28 mouse cellular contexts compared by ENCODE assay signal in the genomic region with DNA sequence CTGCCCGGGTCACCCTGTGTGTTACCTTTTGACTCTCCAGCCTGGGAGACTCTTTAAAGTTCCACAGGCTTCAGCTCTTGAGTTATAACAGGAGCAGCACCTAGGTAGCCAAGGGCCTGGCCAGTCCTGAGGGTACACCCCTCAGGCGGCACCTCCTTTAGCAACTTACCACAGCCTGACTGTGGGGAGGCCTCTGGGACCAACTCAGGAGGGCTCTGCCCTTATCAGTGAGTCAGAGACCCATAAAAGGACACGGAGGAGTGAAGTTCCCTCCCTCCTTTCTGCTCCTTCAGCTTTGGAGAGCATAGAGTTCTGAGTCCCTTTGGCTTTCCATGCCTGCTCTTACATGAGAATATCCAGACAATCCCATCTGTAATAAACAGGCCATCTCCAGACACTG.
DNase-seq lines count a peak whose midpoint lies in the region; ATAC-seq and TF ChIP-seq lines count a peak whose summit lies in the region.
"Had no signal": no experiment of that assay in that cellular context is flagged by ENCODE, and none has a peak within 500 bp of the region (broad histone marks: within the 10 kb centered on the region; RNA-seq: fewer than 3 reads in every experiment).

No protein-coding gene starts in this region.

- H3K27ac ChIP-seq in heart, embryonic 12.5 days (ENCODE audit: poor library complexity, severe bottlenecking) = peak overlapping the region; percentile 46
- H3K27ac ChIP-seq in intestine, embryonic 14.5 days (ENCODE audit: low read depth) = no peak overlapping the region
- no peak overlapping the region for H3K27ac ChIP-seq in intestine, postnatal 0 days (ENCODE audit: low read depth, low read length)
- H3K27ac ChIP-seq: embryonic facial prominence, embryonic 12.5 days; hindbrain, embryonic 14.5 days; layer of hippocampus, adult 2 months; liver, embryonic 14.5 days; midbrain, embryonic 10.5 days; midbrain, embryonic 15.5 days; neural tube, embryonic 15.5 days had no signal

- H3K4me2 ChIP-seq in heart, embryonic 12.5 days = no peak overlapping the region
- H3K4me2 ChIP-seq in intestine, embryonic 14.5 days (ENCODE audit: low read length) = no peak overlapping the region
- no peak overlapping the region for H3K4me2 ChIP-seq in intestine, postnatal 0 days (replicated peaks; ENCODE audit: low read depth)
- H3K4me2 ChIP-seq: embryonic facial prominence, embryonic 12.5 days; hindbrain, embryonic 14.5 days; midbrain, embryonic 15.5 days; neural tube, embryonic 15.5 days had no signal

- H3K4me3 ChIP-seq in heart, embryonic 12.5 days = no peak overlapping the region
- H3K4me3 ChIP-seq in intestine, embryonic 14.5 days (ENCODE audit: low read depth, low read length) = no peak overlapping the region
- no peak overlapping the region for H3K4me3 ChIP-seq in intestine, postnatal 0 days (ENCODE audit: low read depth, low read length)
- H3K4me3 ChIP-seq: embryonic facial prominence, embryonic 12.5 days; layer of hippocampus, adult 2 months; midbrain, embryonic 10.5 days; midbrain, embryonic 15.5 days; neural tube, embryonic 15.5 days had no signal

- peak; percentile 69; the same call in 1 of the 2 replicates for ATAC-seq in heart, embryonic 12.5 days (ENCODE audit: insufficient number of reproducible peaks, low FRiP score)
- peak; percentile 76 for ATAC-seq in intestine, embryonic 14.5 days (replicated peaks; ENCODE audit: low FRiP score, low TSS enrichment, low read depth)
- ATAC-seq in intestine, postnatal 0 days = no peak
- ATAC-seq: forebrain, embryonic 14.5 days; midbrain, embryonic 15.5 days; Patski had no signal

- TF ChIP-seq CTCF in intestine, postnatal 0 days (IDR thresholded peaks at IDR 0.05; ENCODE audit: low read depth) = no peak

- no peak for DNase-seq in heart, adult 8-10 months (ENCODE audit: low spot score)
- no peak for DNase-seq in intestine, embryonic 14.5 days (ENCODE audit: low spot score)
- DNase-seq in urinary bladder, postnatal 14 days (ENCODE audit: low spot score) = peak; percentile 16
- no peak for DNase-seq in urinary bladder, postnatal 4 days (ENCODE audit: low spot score in 2 of 2)
- DNase-seq in thymus, postnatal 36 days = no peak
- DNase-seq: cerebellum, adult 8-10 months; cerebellum, postnatal 25 days; gastrocnemius, postnatal 14 days; kidney, postnatal 25 days; layer of hippocampus, postnatal 36 days; left cerebral cortex, postnatal 4 days; liver; lung, adult 2 months; retina, postnatal 1 day; right cerebral cortex, postnatal 14 days; thymus, adult 18-20 months; thymus, postnatal 25 days had no signal

- H3K27me3 ChIP-seq in heart, embryonic 12.5 days (replicated peaks) = no peaks in the 10 kb centered on the region
- no peaks in the 10 kb centered on the region for H3K27me3 ChIP-seq in intestine, embryonic 14.5 days (replicated peaks; ENCODE audit: control insufficient read depth, insufficient read depth, low read length)
- H3K27me3 ChIP-seq in intestine, postnatal 0 days (replicated peaks; ENCODE audit: control insufficient read depth, insufficient read depth, low read length) = no peaks in the 10 kb centered on the region
- H3K27me3 ChIP-seq: embryonic facial prominence, embryonic 12.5 days had no signal

- H3K9me3 ChIP-seq in heart, embryonic 12.5 days (replicated peaks) = no peaks in the 10 kb centered on the region
- no peaks in the 10 kb centered on the region for H3K9me3 ChIP-seq in intestine, embryonic 14.5 days (ENCODE audit: control insufficient read depth, low read length)
- no peaks in the 10 kb centered on the region for H3K9me3 ChIP-seq in intestine, postnatal 0 days (ENCODE audit: control insufficient read depth)
- H3K9me3 ChIP-seq: embryonic facial prominence, embryonic 12.5 days; midbrain, embryonic 10.5 days; midbrain, embryonic 15.5 days; neural tube, embryonic 15.5 days had no signal

- WGBS in heart, embryonic 12.5 days = 22% methylated on average over 3 of the region's 3 CpGs
- 23% methylated on average over 3 of the region's 3 CpGs for WGBS in intestine, embryonic 14.5 days
- 31% methylated on average over 3 of the region's 3 CpGs for WGBS in intestine, postnatal 0 days

- no peaks in the 10 kb centered on the region for H3K36me3 ChIP-seq in heart, embryonic 12.5 days
- no peaks in the 10 kb centered on the region for H3K36me3 ChIP-seq in intestine, embryonic 14.5 days (ENCODE audit: control insufficient read depth, insufficient read depth, low read length)
- H3K36me3 ChIP-seq in intestine, postnatal 0 days (ENCODE audit: control insufficient read depth, insufficient read depth) = no peaks in the 10 kb centered on the region
- H3K36me3 ChIP-seq: embryonic facial prominence, embryonic 12.5 days; midbrain, embryonic 10.5 days; midbrain, embryonic 15.5 days; neural tube, embryonic 15.5 days had no signal

- no peak overlapping the region for H3K9ac ChIP-seq in heart, embryonic 12.5 days
- no peak overlapping the region for H3K9ac ChIP-seq in intestine, embryonic 14.5 days (ENCODE audit: low read length)
- H3K9ac ChIP-seq in intestine, postnatal 0 days (ENCODE audit: low read depth, low read length) = no peak overlapping the region
- H3K9ac ChIP-seq: embryonic facial prominence, embryonic 12.5 days; hindbrain, embryonic 14.5 days; liver, embryonic 14.5 days; midbrain, embryonic 15.5 days; neural tube, embryonic 15.5 days had no signal

- H3K4me1 ChIP-seq in heart, embryonic 12.5 days (replicated peaks) = peaks cover 38% of the 10 kb centered on the region
- H3K4me1 ChIP-seq in intestine, embryonic 14.5 days (replicated peaks; ENCODE audit: control insufficient read depth, insufficient read depth, low read length) = no peaks in the 10 kb centered on the region
- no peaks in the 10 kb centered on the region for H3K4me1 ChIP-seq in intestine, postnatal 0 days (replicated peaks; ENCODE audit: control insufficient read depth, insufficient read depth, low read length)
- H3K4me1 ChIP-seq: embryonic facial prominence, embryonic 12.5 days; midbrain, embryonic 15.5 days had no signal
